Mouse (Mus musculus): ENCODE measurements around the gene C5ar2.

The C5ar2 gene

DNA sequence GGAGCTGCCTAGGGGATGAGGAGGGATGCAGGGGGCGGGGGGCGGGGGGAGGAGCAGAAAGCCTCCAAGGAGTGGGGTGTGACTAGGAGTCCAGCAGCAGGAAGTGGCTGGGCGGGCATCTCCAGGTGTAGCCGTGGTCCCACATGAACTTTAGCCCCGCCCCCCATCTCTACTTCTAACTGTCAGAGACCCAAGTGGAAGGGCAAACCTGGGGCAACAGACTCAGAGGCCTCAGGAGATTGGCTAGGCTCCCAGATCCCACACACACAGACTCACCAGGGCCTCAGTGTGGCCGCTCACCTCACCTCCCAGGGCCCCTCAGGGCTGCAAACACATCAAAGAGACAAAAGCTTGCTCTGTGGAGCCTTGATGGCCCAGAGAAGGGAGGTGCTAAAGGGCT is 47.3 kb downstream of the C5ar2 start:
- no peak for DNase-seq

DNA sequence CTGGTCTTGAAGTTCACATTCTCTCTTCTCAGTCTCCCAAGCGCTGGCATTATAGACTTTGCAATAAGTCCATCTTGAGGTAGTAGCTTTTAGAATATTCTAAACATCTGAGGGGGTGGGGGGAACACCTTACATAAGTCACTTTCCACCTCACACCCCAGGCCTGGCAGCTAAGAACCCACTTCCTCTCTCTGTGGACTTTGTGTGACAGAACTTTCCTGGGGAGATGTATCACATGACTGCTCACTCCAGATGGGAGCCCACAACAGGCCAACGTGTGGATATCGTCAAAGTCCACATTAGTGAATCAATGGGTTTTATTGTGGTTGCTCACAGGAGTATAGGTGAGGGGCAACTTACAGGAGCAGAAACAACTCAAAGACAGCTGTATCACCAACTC is 50.3 kb downstream of the C5ar2 start:
- no peak for DNase-seq

GRCm38 (mm10) chr7:16192315-16192714 is 51.6 kb downstream of the C5ar2 start:
- DNase-seq, result peak; percentile 88 to 92

GRCm38 (mm10) chr7:16187494-16187893 is 56.5 kb downstream of the C5ar2 start:
- DNase-seq, result no peak
